Mouse (Mus musculus): ENCODE measurements around the gene Spon1.

Gene Spon1

DNA sequence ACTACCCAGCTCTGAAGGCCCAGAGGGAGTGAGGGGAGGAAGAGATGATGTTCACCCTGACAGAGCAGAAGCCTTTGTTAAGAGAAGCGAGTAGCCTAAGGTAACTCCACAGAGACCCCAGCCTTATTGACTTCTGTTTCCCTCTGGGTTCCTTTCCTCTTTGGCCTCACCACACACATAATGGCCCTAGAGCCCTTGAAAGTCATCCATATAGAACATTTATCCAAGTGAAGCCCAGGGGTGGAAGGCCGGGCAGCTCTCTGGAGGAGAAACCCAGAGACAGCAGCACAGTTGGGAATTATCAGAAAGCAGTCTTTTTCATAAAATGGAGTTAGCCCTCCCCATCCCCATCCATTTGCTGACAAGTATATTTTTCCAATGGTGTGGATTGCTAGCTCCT lies 75.7 kb downstream of the Spon1 start:
- no peak for DNase-seq (ENCODE audit: extremely low read depth, low read depth)

GRCm38 (mm10) chr7:113843150-113843549 lies 77.4 kb downstream of the Spon1 start:
- DNase-seq (ENCODE audit: extremely low read depth, low read depth) = no peak

DNA sequence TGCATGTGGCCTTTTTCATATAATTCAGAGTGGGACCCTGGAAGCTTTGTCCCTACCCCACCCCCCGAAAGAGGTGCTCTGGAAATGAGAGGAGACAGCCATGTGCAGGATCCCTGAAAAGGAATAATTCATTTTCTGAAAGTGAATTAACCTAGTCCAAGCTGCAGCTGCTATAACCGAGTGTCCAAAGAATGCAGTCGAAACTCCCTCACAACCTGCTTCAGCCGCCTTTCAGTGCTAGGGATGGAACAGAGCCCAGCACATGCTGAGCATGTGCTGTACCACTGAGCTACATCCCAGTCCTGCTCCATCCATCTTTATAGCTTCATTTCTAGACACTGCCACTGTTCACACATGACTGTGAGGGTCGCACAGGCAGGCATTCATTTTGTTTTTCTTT lies 79.4 kb downstream of the Spon1 start:
- DNase-seq (ENCODE audit: extremely low read depth, low read depth) = no peak

DNA sequence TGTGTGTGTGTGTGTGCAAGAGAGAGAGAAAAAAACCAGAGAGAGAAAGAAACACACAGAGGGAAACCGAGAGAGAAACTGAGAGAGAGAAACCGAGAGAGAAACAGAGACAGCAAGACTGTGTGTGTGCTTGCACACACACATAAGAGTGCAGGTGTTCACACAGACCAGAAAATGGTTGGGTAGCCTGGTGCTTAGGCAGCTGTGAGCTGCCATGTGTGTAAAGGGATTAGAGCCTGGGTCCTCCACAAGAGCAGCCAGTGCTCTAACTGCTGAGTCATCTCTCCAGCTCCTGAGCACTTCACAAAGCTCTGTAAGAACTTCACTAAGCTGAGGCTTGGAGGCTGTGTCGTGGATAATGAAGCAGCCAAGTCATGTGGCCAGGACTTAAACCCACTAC lies 80.8 kb downstream of the Spon1 start:
- DNase-seq (ENCODE audit: extremely low read depth, low read depth) = no peak

DNA sequence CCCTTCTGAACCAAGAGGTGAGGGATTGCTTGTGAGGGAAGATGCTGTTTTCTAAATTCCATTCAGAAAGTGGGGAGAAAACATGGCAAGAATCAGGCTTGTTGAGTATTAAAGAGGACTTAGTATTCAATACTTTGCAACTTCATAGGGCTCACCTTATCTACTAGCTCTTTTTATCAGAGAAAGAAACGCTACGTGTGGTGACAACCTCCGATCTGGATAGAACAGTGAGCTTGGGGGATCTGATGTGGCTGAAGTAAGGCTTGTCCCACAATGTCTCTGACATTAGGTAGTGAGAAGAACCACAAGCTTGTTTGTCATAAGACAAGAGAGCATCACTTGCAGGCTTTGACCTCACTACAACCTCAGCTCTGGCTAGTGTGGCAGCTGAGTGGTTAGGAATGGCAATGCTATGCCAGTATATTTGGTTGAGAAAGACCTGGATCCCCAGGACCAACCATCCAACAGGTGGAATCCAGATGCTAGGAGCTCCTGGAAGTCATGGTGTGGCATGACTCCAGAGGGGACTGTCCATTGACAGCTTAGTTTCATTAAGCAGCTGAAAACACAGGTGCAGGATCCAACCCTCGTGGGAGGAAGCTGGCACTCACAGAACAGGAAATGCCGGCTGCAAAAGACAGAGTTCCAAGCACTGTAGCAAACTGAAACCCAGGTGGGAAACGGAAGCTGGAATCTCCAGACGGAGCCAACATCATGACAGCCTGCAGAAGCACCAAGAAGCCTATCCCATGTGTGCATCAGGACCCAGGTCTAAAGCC lies 81.4 kb downstream of the Spon1 start:
- no peak for DNase-seq (ENCODE audit: extremely low read depth, low read depth)

- no peak for DNase-seq (ENCODE audit: extremely low read depth, low read depth)
These were observed 84.6 kb downstream of the Spon1 start for GRCm38 (mm10) chr7:113850389-113850788.

- no peak for DNase-seq (ENCODE audit: extremely low read depth, low read depth)
These were observed 89.6 kb downstream of the Spon1 start for GRCm38 (mm10) chr7:113855396-113855795.

- DNase-seq (ENCODE audit: extremely low read depth, low read depth) = no peak
These were observed 90.3 kb downstream of the Spon1 start for GRCm38 (mm10) chr7:113856067-113856466.

- no peak for DNase-seq (ENCODE audit: extremely low read depth, low read depth)
These were observed 93.7 kb downstream of the Spon1 start for GRCm38 (mm10) chr7:113859480-113859881.

GRCm38 (mm10) chr7:113861964-113862363 lies 96.2 kb downstream of the Spon1 start:
- no peak for DNase-seq (ENCODE audit: extremely low read depth, low read depth)

DNA sequence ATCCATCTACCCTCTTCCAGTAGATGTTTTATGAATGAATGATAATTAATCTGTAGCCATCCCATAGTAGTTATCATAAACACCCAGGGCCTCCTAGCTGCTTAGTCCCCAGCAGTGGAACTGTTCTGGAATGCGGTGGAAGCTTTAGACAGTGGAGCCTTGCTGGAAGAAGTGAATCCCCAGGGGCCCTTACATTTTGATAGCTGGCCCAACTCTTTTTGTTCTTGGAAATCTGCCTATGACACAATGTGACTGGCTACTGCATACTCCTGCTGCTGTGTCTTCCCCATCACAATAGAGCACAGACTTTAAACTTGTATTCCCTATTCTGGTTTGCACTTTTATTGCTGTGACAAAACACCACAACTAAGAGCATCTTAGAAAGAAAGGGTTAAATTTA lies 107.0 kb downstream of the Spon1 start:
- DNase-seq (ENCODE audit: extremely low read depth, low read depth) = no peak

- no peak for DNase-seq (ENCODE audit: extremely low read depth, low read depth)
These were observed 111.7 kb downstream of the Spon1 start for GRCm38 (mm10) chr7:113877451-113877850.

GRCm38 (mm10) chr7:113877926-113878325 lies 112.1 kb downstream of the Spon1 start:
- DNase-seq (ENCODE audit: extremely low read depth, low read depth) = no peak

- DNase-seq (ENCODE audit: extremely low read depth, low read depth) = no peak
These were observed 113.3 kb downstream of the Spon1 start for GRCm38 (mm10) chr7:113879085-113879501.

DNA sequence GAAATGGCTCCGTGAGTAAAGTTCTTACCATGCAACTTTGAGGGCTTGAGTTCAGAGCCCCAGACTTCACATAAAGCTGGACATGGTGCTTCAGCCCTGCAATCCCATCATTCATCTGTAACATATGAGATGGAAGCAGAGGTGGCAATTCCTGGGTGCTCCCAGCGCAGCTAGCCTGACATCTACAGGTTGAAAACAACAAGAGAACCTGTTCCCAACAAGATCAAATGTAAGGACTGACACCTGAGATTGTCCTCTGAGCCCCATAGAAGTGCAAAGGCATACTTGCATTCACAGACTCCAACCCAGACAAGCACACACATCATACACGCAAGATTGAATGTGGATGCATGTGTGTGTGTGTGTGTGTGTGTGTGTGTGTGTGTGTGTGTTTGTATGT lies 114.2 kb downstream of the Spon1 start:
- no peak for DNase-seq (ENCODE audit: extremely low read depth, low read depth)

DNA sequence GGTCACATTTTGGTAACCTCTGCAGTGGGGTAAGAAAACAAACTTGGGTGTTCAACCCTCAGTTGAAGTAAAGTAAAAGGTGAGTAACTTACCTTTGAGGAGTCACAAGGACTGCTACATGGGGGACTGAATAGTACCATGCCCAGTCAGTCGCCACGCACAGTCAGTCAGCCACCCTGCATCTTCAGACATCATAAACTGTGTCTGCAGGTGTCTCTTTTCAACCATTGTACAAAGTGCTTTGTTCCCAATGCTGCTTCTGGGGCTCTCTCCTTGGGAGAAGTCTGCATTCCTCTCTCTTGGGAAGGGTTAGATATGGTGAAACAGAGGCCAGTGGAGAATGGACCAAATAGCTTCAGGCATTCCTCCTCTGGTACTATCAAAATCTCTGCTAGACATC lies 125.0 kb downstream of the Spon1 start:
- DNase-seq (ENCODE audit: extremely low read depth, low read depth) = no peak

DNA sequence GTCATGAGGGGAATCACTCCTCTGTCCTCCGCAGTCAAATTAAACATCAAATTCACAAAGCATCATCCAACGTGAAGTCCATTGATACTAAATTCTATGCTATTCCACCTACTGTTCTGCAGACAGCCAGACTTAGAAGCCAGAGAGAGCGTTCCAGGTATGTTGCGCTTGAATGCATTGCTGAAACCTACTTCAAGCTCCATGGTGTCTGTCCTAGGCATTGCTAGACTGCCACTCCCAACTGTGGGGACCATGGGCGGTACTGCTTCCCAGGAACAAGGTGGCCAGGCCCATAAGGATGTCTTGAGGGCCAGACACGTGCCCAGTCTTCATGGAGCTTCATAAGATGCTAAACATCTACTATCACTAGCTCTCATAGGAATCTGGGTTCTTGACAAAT lies 125.7 kb downstream of the Spon1 start:
- no peak for DNase-seq (ENCODE audit: extremely low read depth, low read depth)

- DNase-seq (ENCODE audit: extremely low read depth, low read depth) = no peak
These were observed 128.3 kb downstream of the Spon1 start for GRCm38 (mm10) chr7:113893944-113894662.

- DNase-seq (ENCODE audit: extremely low read depth, low read depth) = no peak
These were observed 129.5 kb downstream of the Spon1 start for GRCm38 (mm10) chr7:113895266-113895665.

DNA sequence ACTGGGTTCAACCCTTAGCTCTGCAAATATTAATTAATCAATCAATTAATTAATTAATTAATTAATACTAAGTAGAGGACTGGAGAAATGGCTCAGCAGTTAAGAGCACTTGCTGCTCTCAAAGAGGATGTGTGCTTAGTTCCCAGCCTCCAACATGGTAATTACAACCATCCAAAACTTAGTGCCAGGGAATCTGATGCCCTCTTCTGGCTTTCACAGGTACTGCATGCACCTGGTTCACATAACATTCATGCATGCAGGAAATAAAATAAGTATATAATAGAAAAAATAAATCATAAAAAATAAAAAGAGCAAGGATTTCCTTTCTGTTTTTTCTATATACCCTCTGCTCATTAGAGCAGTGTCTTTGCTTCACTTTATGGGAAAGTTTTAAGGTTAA lies 132.6 kb downstream of the Spon1 start:
- DNase-seq (ENCODE audit: extremely low read depth, low read depth) = no peak

DNA sequence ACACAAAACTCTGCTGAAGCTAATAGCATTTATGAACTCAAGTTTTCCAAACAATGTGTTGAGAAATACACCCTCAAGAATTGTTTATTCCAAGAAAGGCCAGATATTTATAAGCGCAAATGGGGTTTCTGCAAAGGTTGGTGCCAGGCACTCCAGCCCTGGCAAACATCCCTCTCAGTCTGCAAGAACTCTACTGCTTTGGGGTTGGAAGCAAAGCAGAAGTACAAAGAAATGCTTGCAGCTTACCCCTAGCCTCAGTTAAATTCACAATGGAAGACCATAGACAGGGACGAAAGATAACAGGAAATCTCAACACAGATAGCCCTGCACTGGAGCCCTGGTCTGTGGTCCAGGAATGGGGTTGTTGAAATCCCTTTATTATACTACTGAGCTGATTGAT lies 135.7 kb downstream of the Spon1 start:
- DNase-seq (ENCODE audit: extremely low read depth, low read depth) = no peak

DNA sequence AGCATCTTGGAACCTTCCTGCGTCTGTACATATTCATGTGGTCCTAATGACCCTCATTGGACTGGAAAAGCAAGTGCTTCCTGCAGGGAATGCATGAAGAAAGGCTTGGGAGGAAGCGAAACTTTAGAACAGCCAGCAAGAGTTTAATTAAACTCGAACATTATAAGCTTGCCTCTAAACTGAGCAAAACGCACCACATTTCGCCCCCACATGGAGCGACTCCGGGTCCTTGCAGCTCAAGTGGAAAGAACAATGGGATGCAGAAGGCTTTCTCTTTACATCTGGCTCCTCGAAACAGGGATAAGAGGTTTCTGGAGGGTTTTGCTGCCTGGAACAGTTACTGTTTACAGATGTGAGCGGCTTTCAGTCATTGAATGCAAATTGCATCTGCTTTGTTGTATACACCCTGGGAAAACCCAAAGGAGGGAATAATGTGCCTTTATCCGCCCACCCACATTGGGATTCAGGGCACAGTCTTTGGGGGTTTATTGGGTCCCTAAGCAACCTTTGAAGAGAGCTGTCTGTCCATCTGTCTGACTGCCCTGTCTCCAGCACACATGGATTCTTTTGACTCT lies 136.2 kb downstream of the Spon1 start:
- no peak for DNase-seq (ENCODE audit: extremely low read depth, low read depth)

All from MEL-GATA-1-ER (cell line).